Mouse (Mus musculus) kidney, embryonic 14.5 days (tissue): Measurements from ENCODE around the gene Gm21981. TPM values are rescaled to one million over a fixed set of nuclear protein-coding genes. Genes with fewer than 3 reads are reported as not detected.
"Not testable (repeated sequence)": the region's sequence is repeated elsewhere in the genome, so short reads cannot be mapped to it uniquely, and the experiment has no call there.

ENCODE experiments used
- ATAC-seq: fragments of 200-750 bp; cut with Nextera tagmentation; 2 replicates; pipeline ENCODE4 v1.8.0; 2017; ENCODE audit warnings: moderate number of reproducible peaks, mild to moderate bottlenecking, moderate TSS enrichment, moderate library complexity; ENCODE audit not compliant: low FRiP score, low TSS enrichment
- H3K27ac ChIP-seq: fragments of 300-500 bp; sonication (generic); 2 replicates; pipeline ENCODE4 v1.5.1; 2014; ENCODE audit warnings: low read depth, mild to moderate bottlenecking, low read length, moderate library complexity, mixed read lengths
- H3K27me3 ChIP-seq: fragments of 300-500 bp; sonication (generic); 2 replicates; pipeline ENCODE4 v1.6.1; 2014; ENCODE audit warnings: mild to moderate bottlenecking, low read length; ENCODE audit not compliant: control insufficient read depth, insufficient read depth
- H3K36me3 ChIP-seq: fragments of 300-500 bp; sonication (generic); 2 replicates; pipeline ENCODE4 v1.6.1; 2014; ENCODE audit warnings: low read length, mixed read lengths; ENCODE audit not compliant: control insufficient read depth, insufficient read depth
- H3K4me1 ChIP-seq: fragments of 300-500 bp; sonication (generic); 2 replicates; pipeline ENCODE4 v1.6.1; 2014; ENCODE audit warnings: low read length, mixed read lengths; ENCODE audit not compliant: control insufficient read depth, insufficient read depth
- H3K4me2 ChIP-seq: fragments of 300-500 bp; sonication (generic); replicated peaks from 2 replicates; pipeline ENCODE4 v1.6.1; 2014; ENCODE audit warnings: low read depth, mild to moderate bottlenecking, low read length
- H3K4me3 ChIP-seq: fragments of 300-500 bp; sonication (generic); 2 replicates; pipeline ENCODE4 v1.5.1; 2014; ENCODE audit warnings: mild to moderate bottlenecking, low read length
- H3K9ac ChIP-seq: fragments of 300-500 bp; sonication (generic); 2 replicates; pipeline ENCODE4 v1.6.1; 2014; ENCODE audit warnings: low read depth, mild to moderate bottlenecking, low read length, moderate library complexity
- H3K9me3 ChIP-seq: fragments of 300-500 bp; sonication (generic); 2 replicates; pipeline ENCODE4 v1.6.1; 2016; ENCODE audit warnings: low read length; ENCODE audit not compliant: control insufficient read depth
- WGBS: fragments of 180-500 bp; shearing (Covaris S2); extraction: QIAGEN DNeasy Blood & Tissue Kit; methylation state at CpG from one replicate; pipeline ENCODE4 v1.1.7; 2014; 5-methylcytosine and 5-hydroxymethylcytosine counted together
- polyA plus RNA-seq: library from polyadenylated mRNA; unstranded; fragments of >200 nt; fragmentation: Nextera tagmentation; extraction: Ambion mirVana; gene quantifications from 2 replicates; pipeline ENCODE4 v1.2.1, GENCODE M21; 2014

Gm21981 gene
- polyA plus RNA-seq, 1 experiment from 2014 or later: 0.55 TPM

DNA sequence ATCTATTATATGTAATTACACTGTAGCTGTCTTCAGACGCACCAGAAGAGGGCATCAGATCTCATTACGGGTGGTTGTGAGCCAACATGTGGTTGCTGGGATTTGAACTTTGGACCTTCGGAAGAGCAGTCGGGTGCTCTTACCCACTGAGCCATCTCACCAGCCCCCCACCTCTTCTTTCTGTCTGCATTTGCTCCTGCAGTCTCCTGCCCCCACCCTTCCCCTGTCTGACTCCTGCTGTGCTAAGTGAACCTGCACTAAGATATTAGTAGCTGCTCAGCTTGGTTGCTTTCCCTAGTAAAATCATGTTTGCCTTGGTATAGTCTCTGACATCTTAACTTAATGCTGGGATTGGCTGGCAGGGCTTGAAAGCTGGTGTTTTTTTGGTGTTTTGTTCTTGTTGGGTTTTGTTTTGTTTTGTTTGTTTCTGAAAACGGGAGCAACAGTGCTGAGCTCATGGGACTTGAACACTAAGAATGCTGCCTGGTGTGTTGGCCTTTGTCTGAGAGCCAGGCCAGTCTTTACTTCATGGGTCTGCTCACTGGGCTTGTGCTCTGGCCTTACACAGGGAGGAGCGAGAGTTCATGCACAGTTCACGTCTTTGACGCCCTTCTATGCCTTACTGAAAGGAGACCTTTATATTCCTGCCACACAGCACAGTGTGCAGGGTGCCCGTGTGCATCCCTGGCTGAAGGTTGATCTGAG lies 31.1 kb downstream of the Gm21981 start:
- ATAC-seq: no peak
- H3K4me2 ChIP-seq: no peak overlapping the region
- H3K4me1 ChIP-seq: no peaks in the 10 kb centered on the region
- no peaks in the 10 kb centered on the region for H3K36me3 ChIP-seq
- H3K9me3 ChIP-seq: no peaks in the 10 kb centered on the region
- H3K27ac ChIP-seq: no peak overlapping the region
- H3K9ac ChIP-seq: no peak overlapping the region
- WGBS: 74% methylated on average over 9 of the region's 9 CpGs
- H3K4me3 ChIP-seq: no peak overlapping the region
- no peaks in the 10 kb centered on the region for H3K27me3 ChIP-seq

DNA sequence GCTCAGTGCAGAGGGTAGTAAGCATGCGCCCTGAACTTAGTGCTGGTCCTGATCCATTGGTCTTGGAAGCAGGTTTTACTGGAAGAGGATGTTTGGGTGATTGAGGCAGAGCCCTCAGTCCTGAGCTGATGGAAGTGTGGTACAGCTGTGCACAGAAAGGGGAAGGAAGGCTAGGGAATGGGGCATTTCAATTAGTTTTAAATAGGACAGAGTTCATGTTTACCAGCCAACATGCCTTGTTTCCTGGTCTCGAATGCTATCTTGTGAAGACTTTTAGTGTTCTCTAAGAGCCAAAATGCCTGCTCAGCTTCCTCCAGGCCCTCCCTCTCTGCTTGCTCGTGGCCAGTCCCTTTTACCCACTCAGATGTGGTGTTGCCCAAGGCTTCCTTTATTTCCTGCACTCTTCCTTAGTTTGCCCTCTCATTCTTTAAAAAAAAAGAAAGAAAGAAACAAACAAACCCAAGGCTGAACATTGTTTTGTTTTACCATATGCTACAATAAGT lies 35.5 kb downstream of the Gm21981 start:
- ATAC-seq: no peak
- no peak overlapping the region for H3K4me3 ChIP-seq
- no peaks in the 10 kb centered on the region for H3K36me3 ChIP-seq
- no peak overlapping the region for H3K4me2 ChIP-seq
- 87% methylated on average over 3 of the region's 3 CpGs for WGBS
- H3K27ac ChIP-seq: no peak overlapping the region
- H3K9me3 ChIP-seq: no peaks in the 10 kb centered on the region
- H3K4me1 ChIP-seq: no peaks in the 10 kb centered on the region
- H3K27me3 ChIP-seq: no peaks in the 10 kb centered on the region
- H3K9ac ChIP-seq: no peak overlapping the region

DNA sequence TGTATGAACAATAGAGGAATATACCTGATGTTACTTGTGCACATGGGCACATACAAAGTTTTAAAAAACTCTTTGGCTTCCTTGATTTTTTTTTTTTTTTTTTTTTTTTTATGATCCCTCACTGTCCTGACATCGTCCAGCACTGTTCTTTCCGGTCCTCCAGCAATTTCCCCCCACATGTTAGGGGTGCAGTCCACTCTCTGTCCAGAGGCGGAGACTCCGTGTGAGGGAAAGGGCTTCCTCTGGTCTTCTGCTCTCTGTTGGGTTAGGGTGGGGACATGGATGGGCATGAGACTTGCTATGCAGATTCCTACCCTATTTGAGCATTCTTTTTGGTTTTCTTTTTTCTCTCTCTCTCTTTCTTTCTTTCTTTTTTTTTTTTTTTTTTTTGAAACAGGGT lies 36.4 kb downstream of the Gm21981 start:
- H3K9me3 ChIP-seq: no peaks in the 10 kb centered on the region
- WGBS: 82% methylated on average over 4 of the region's 4 CpGs
- no peak for ATAC-seq

DNA sequence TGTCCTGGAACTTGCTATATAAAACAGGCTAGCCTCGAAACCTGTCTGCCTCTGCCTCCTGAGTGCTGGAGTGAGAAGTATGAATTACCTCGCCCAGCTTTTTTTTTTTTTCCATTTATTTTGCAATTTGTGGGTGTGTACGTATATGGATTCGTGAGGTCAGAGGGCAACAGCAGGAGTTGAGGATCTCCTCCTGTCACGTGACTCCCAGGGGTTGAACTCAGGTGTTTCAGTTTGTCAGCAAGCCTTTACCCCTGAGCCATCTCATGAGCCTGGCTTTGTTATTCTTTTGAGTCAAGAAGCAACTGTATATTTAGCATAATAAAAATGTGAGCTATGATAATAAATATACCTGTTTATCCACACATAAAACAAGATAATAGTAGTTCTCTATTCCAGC lies 38.6 kb downstream of the Gm21981 start:
- Histone ChIP-seq H3K4me2 (no peak overlapping the region), H3K4me1 (no peaks in the 10 kb centered on the region), H3K4me3 (no peak overlapping the region), H3K27me3 (no peaks in the 10 kb centered on the region), H3K9me3 (no peaks in the 10 kb centered on the region), H3K27ac (no peak overlapping the region), H3K36me3 (no peaks in the 10 kb centered on the region; the same call in 1 of the 2 replicates), H3K9ac (no peak overlapping the region)
- WGBS: 81% methylated on average over 5 of the region's 5 CpGs
- ATAC-seq: no peak

More for the DNA sequence above, 36.4 kb downstream of the Gm21981 start:
- Histone ChIP-seq H3K4me3 (no peak overlapping the region), H3K4me2 (no peak overlapping the region), H3K9ac (no peak overlapping the region), H3K27me3 (no peaks in the 10 kb centered on the region), H3K36me3 (no peaks in the 10 kb centered on the region), H3K27ac (no peak overlapping the region), H3K4me1 (no peaks in the 10 kb centered on the region)

DNA sequence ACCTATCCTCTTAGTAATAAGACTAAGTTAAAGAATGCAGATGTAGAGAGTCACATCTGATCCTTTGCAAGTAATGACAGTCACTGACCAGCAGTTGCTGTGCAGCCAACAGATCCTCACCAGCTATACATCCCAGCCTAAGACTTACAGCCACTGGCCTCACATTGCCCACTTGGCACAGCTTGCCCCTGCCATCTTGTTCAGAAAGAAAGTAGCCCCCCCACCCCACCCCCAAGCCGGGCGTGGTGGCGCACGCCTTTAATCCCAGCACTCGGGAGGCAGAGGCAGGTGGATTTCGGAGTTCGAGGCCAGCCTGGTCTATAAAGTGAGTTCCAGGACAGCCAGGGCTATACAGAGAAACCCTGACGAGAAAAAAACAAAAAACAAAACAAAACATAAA lies 39.9 kb downstream of the Gm21981 start:
- not testable (repeated sequence) for H3K27me3 ChIP-seq, H3K9ac ChIP-seq, ATAC-seq, H3K4me1 ChIP-seq, H3K27ac ChIP-seq, H3K9me3 ChIP-seq, H3K4me3 ChIP-seq, H3K36me3 ChIP-seq, H3K4me2 ChIP-seq
- 95% methylated on average over 8 of the region's 8 CpGs for WGBS

DNA sequence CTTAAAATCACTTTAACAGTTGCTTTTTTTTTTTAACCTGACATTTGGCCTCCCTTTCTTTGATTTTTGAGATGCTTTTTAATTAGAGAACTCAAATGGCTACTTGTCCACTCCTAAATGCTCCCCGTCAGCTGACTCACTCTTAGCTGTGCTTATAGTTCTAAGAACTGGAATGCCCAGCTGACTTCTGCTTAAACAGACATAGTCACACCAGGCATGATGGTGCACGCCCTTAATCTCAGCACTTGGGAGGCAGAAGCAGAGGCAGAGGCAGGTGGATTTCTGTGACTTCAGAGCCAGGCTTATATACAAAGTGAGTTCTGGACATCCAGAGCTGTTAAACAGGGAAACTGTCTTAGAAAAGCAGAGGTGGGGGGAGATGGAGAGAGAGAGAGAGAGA lies 42.3 kb downstream of the Gm21981 start:
- Histone ChIP-seq H3K9ac (no peak overlapping the region), H3K9me3 (no peaks in the 10 kb centered on the region), H3K27ac (no peak overlapping the region), H3K4me3 (no peak overlapping the region), H3K36me3 (no peaks in the 10 kb centered on the region; the same call in 1 of the 2 replicates), H3K4me2 (no peak overlapping the region), H3K4me1 (no peaks in the 10 kb centered on the region), H3K27me3 (no peaks in the 10 kb centered on the region)
- 84% methylated on average over 2 of the region's 2 CpGs for WGBS
- ATAC-seq: no peak

GRCm38 (mm10) chr17:47648966-47649365 lies 45.3 kb downstream of the Gm21981 start:
- ATAC-seq: no peak
- Histone ChIP-seq H3K9ac (no peak overlapping the region), H3K27me3 (no peaks in the 10 kb centered on the region), H3K36me3 (no peaks in the 10 kb centered on the region; the same call in 1 of the 2 replicates), H3K4me2 (no peak overlapping the region), H3K4me3 (no peak overlapping the region), H3K9me3 (no peaks in the 10 kb centered on the region), H3K4me1 (no peaks in the 10 kb centered on the region), H3K27ac (no peak overlapping the region)
- 63% methylated on average over 4 of the region's 4 CpGs for WGBS

- no peaks in the 10 kb centered on the region; the same call in 1 of the 2 replicates for H3K36me3 ChIP-seq
- H3K9ac ChIP-seq: no peak overlapping the region
- no peak overlapping the region for H3K4me2 ChIP-seq
- no peak overlapping the region for H3K4me3 ChIP-seq
- no peaks in the 10 kb centered on the region for H3K27me3 ChIP-seq
- ATAC-seq: no peak
- H3K4me1 ChIP-seq: no peaks in the 10 kb centered on the region
- H3K27ac ChIP-seq: no peak overlapping the region
- 90% methylated on average over 1 of the region's 1 CpGs for WGBS
- H3K9me3 ChIP-seq: no peaks in the 10 kb centered on the region
These were observed 47.6 kb downstream of the Gm21981 start for GRCm38 (mm10) chr17:47646683-47647082.

DNA sequence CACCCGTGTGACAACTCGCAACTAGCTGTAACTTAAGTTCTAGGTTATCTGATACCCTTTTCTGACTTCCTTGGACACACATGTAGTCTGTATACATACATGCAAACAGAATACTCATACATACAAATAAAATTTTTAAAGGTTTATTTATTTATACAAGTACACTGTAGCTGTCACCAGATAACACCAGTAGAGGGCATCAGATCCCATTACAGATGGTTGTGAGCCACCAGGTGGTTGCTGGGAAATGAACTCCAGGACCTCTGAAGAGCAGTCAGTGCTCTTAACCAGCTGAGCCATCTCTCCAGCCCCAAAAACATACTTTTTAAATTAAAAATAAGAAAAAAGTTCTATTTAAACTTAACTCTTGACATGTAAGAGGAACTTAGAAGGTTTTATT lies 51.3 kb downstream of the Gm21981 start:
- WGBS: 76% methylated on average over 2 of the region's 2 CpGs
- H3K9ac ChIP-seq: no peak overlapping the region
- H3K4me1 ChIP-seq: no peaks in the 10 kb centered on the region
- H3K36me3 ChIP-seq: no peaks in the 10 kb centered on the region
- H3K9me3 ChIP-seq: no peaks in the 10 kb centered on the region
- no peak overlapping the region for H3K27ac ChIP-seq
- H3K4me2 ChIP-seq: no peak overlapping the region
- ATAC-seq: no peak
- no peak overlapping the region for H3K4me3 ChIP-seq
- no peaks in the 10 kb centered on the region for H3K27me3 ChIP-seq
